Mouse (Mus musculus) left cerebral cortex, postnatal 14 days (tissue): ENCODE results near the gene BC053393. TPM values are rescaled to one million over a fixed set of nuclear protein-coding genes. Genes with fewer than 3 reads are reported as not detected.

Source experiments
- DNase-seq, 2 experiments: peaks; one replicate each; pipeline ENCODE4 v3.0.0; 2021 to 2022; ENCODE audit warnings: low spot score in 2 of 2, mixed read lengths in 1 of 2
- intact Hi-C: fragments of 180-260 bp; cut with DNase I; formaldehyde crosslinking; loops from one replicate; pipeline ENCODE4 v1.15.1; 2025
- long read RNA-seq, 2 experiments: library from polyadenylated mRNA; stranded (forward); transcript quantifications; one replicate each; pipeline ENCODE4 v2.0.0; 2021
- total RNA-seq, 2 experiments: library from RNA; stranded (reverse); gene quantifications; 2 replicates each; pipeline ENCODE4 v1.2.3; 2021

The BC053393 gene
- under 1 TPM; 0.29 to 0.32 TPM for total RNA-seq
- long read RNA-seq, experiment 1, partial matches to known transcripts, result 0 of 1 reads
- long read RNA-seq, experiment 1, other reads (novel, unspliced or antisense), result 0 of 1 reads
- long read RNA-seq, experiment 2, result 0 reads

DNA sequence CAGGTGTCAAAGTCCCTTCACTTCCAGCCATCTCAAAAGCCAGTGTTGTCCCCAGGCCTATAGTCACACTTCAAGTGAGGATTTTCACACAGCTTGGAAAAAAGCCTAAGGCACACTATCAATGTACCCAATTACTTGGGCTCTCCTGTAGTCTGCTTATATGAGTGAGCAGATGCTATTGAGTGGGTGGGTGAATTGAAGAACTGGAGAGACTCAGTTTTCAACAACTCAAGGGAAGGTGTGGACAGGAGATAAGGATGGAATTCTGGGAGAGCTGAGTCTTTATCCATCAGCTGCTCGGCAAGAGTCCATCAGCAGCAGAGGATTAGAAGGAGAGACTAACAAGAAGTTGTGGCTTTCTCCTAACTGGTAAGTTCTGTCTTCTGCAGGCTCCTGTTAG, at the start of gene BC053393:
BC053393 (plus strand) TSS at position 210 of the 400 bp plus-strand sequence.
- peak; percentile 6 to 26 for DNase-seq
- intact Hi-C loops, result no loop called here

DNA sequence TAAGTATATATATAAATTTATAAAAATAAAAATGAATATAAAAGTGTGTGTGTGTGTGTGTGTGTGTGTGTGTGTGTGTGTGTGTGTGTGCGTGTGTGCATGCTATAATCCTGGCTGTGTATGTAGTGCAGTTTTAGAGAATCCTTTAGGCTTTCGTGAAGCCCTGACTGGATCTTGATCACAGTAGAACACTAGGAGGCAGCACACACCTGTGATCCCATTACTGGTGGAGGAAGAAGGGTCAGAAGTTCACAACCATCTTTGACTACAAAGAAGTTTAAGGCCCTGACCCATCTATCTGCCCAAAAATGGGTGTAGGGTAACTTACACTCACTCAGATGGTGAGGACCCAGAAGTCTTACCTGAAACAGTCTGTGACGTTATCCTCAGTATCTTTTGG, 48.6 kb upstream of the BC053393 start:
- intact Hi-C loops, result no loop called here
- DNase-seq, result peak in 1 of 2 experiments; percentile 3

DNA sequence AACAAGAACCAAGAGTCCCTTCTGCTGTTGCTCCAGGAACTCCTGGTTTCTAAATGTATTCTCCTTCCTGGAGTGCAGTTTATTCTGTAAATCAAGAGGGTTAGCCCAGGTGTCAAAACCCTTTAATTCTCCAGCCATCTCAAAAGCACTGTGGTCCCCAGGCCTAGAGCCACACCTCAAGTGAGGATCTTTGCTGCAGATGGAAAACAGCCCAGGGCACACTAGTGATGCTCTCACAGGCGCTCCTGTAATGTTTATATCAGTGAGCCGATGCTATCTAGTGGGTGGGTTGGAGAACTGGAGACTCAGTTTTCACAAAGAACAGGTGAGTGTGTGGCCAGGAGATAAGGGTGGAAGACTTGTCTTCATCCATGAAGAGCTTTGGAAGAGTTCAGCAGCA, 47.4 kb upstream of the BC053393 start, which contains the start of gene Gm12169:
Gm12169 (plus strand) TSS at position 301 of the 400 bp plus-strand sequence.
- no peak for DNase-seq
- intact Hi-C loops, result no loop called here

DNA sequence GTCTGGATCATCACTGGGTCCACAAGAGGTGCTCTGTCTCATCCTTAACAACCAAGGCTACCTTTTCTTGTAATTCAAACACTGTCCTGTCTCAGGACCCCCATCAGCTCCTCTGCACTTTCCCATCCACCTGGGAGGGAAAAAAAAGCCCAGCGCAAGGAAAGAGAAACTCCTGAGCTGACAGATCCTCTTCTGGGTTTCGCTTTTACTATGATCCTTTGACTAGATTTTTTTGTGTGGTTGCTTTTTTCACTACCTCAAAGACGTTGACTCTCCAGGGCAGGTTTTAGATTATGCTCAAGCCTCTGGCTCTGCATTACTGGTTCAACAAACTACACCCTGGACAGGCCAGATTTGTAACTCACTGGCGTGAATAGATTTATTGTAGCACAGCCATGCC, 41.2 kb upstream of the BC053393 start:
- intact Hi-C loops, result no loop called here

DNA sequence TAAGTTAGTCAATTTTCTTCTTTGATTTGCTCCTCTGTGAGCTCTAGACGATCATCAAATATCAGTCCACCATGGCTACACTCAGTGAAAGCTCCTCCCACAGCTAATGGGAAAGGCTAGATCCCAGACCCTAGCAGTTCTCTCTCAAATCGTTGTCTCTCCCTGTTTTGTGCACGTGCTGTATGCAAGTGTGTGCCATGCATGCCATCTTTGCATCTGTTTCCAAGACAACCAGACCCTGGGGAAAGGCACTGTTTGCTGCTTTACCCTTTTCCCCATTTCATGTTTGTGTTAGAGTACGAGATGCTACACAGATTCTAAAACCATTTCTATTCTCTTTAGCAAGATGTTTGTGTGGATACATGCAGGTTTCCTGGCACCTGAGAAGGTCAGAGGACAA, 34.4 kb upstream of the BC053393 start:
- intact Hi-C loops, result no loop called here
- no peak for DNase-seq

More for the DNA sequence above, 41.2 kb upstream of the BC053393 start:
- no peak for DNase-seq

DNA sequence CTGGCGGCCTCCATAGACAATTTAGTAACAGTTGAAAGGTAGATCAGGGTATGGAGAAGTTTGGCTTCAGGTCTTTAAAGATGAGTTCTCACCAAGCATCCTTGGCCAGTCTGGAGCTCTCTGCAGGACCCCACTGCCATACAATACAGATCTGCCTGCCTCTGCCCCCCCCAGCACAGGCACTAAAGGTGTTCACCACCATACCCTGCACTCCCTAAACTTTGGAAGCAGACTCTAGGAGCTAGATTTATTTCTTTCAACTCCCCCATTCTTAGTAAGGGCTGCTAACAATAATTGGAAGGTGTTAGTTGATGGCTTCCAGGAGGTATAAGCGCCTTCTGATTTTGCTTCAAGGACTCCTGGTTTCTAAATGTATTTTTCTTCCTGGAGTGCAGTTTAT, 27.8 kb upstream of the BC053393 start:
- intact Hi-C loops, result loop anchor here (10.0 kb wide), 1 partner anchor 81 kb away; the partner anchor contains the start of gene Dppa1

DNA sequence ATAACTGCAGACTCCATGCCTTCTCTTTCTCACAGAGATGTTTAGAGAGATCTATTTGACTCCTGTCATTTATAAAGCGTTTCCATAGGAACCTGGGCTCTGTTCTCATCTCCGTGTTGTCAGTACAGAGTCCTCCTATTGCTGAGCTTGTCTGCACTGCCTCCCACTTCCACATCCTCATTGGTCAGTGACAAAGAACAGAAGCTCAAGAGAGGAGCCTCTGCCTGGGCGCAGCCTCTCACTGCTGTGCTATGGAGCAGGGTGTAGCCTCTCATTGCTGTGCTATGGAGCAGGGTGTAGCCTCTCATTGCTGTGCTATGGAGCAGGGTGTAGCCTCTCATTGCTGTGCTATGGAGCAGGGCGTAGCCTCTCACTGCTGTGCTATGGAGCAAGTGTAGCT, 21.6 kb upstream of the BC053393 start:
- intact Hi-C loops, result loop anchor here (10.0 kb wide), 1 partner anchor 75 kb away; the partner anchor contains the start of gene Dppa1
- DNase-seq, result no peak

More for the DNA sequence above, 27.8 kb upstream of the BC053393 start:
- no peak for DNase-seq

DNA sequence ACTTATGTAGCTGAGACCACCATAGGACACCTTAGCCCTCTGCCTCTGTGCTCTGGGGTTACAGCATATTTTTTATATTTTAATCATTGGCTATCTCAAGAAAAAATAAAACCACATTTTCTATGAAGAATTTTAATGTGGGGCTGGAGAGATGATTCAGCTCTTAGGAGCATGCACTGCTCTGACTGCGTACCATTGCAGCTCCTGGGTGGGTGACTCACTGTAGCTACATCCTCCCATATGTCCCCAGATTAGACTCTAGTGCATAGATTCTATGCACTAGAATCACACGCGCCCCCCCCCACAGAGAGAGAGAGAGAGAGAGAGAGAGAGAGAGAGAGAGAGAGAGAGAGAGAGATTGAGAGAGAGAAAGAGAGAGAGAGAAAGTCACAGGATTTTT, 18.6 kb upstream of the BC053393 start:
- intact Hi-C loops, result no loop called here
- peak; percentile 19 to 38 for DNase-seq

DNA sequence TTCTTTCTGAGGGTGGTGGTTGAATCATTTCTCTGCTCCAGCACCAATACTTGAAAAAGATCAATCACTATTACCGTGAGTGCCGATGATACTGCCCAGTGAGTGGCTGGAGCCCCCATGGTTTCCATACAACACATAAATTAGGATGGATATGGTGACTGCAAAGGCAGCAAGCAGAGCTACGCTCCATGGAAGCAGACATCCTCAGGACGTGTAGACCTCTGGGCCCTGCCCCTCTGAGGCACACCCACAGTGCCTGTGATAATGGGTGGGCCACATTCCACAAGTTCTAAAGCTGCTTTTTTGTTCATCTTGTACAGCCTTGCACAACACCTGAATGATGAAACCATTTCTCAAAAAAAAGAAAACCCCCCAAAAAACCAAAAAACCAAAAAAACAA, 10.2 kb upstream of the BC053393 start:
- intact Hi-C loops, result no loop called here
- no peak for DNase-seq

DNA sequence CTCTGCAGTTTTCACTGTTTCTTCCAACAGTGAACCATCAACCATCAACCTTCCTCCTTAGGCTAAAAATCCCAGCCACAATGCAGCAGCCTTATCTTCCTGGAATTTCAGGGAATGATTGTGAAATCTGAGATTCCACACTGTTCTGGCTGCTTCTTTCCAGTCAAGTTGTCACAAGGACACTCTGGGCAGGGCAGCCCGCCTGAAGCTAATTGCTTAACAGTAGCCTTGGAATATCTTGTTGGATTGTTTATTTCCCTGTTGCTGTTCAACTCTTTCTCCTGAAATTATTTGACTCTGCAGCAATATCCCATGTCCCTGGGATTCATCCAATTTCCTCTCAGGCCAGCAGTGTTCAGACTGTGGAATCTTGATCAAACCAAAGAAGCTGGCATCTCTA, 6.7 kb upstream of the BC053393 start:
- DNase-seq, result no peak
- intact Hi-C loops, result no loop called here

DNA sequence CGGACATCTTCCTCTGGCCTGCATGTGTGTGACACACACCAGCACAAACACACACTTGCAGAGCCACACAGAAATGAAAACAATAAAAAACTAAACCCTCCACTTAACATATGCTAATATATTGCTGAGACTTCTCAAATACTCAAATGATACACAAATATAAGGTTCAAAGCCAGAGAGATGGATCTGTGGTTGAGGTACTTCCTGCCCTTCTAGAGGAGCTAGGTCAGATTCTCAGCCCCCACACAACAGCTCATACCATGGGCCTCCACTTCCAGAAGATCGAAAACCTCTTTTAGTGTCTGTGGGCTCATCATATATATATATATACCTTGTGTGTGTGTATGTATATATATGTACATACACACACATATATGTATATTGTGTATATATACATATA, 5.4 kb upstream of the BC053393 start:
- DNase-seq, result no peak
- intact Hi-C loops, result no loop called here

DNA sequence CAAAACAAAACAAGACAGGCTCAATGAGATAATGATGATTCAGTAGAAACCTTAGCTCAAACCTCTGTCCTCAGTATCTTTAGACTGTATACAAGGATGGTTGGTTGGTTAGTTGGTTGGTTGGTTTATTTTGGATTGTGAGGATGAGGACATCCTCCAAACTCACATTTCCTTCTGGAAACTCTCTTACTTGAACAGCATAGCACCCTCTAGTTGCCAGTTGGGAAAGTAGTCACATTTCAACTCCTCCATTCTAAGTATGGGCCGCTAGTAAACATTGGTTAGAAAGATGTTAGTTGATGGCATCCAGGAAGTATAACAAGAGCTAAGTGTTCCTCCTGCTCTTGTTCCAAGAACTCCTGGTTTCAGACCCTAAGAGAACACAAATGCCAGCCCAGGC, 2.2 kb upstream of the BC053393 start:
- DNase-seq, result no peak
- intact Hi-C loops, result no loop called here

DNA sequence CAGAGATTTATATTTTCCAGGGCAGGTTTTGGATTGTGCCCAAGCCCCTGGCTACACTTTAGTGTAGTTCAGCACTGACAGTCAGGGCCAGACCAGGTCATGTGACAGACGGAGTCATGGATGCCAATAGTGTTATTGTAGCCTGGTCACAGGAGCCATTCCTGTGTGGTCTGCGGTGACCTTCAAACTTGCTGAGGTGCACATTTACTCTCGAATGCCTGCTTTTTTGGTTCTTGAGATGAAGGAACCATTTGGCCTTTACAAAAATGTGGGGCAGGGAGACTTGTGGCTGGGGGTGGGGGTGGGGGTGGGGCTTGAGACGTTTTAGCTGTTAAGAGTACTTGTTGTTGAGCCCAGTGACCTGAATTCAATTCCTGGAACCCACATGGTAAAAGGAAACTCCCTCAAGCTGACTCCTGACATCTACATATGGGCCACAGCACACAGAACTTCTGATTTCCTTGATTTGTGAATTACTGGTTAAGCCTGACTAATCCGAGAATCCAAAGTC, 7.5 kb downstream of the BC053393 start:
- intact Hi-C loops, result no loop called here

DNA sequence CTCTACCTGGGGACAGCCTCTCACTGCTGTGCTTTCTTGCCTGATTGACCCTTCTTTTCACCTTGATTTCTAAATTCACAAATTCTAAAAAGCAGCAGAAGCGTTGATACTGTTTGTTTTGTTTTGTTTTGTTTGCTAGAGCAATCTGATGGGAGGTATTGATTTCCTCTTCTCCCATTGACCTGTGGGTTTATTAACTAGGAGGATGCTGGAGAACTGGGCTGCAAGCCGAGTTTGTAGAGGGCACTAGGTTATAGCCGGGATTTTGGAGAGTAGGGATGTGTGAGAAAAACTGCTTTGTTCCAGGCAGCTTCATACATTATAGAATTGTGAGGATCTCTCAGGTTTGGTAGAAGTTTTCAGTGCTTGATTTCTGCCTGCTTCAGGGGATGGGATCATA, 9.1 kb downstream of the BC053393 start:
- no peak for DNase-seq
- intact Hi-C loops, result no loop called here

More for the DNA sequence above, 7.5 kb downstream of the BC053393 start:
- DNase-seq, result no peak

DNA sequence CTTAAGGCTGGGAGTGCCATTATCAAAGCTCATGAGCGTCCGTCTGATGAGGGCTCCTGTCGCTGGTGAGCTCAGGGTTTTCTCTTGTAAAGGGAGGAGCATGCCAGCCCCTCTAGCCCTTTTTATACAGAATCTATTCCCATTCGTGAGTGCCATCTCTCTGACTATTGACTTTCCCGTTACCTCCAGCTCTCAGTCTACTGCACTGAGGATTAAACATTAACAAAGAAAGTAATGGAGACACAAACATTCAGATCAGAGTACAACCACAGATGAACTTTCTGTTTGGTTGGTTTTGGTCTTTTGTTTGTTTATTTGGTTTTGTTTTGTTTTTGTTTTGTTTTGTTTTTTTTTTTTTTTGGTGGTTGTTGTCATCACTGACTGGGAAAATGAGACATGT, 11.4 kb downstream of the BC053393 start:
- no peak for DNase-seq
- intact Hi-C loops, result no loop called here

DNA sequence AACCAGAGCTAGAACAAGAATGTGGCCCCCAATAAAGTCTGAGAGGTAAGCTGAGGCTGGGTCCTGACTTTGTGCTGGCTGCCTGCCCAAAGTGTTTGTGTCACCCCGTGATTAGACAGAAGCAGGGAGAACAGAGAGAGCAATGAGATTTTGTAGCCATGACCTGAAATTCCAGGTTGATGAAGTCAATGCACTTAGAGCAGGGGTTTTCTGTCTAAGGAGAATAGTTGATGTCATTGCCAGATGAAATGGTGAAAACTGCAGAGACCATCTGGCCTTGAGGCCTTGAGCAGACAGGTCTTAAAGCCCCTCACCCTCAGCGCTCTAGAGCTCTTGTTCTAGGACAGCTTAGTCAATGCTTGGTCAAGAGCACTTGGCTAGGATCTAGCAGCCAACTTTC, 21.1 kb downstream of the BC053393 start:
- intact Hi-C loops, result no loop called here
- DNase-seq, result no peak

DNA sequence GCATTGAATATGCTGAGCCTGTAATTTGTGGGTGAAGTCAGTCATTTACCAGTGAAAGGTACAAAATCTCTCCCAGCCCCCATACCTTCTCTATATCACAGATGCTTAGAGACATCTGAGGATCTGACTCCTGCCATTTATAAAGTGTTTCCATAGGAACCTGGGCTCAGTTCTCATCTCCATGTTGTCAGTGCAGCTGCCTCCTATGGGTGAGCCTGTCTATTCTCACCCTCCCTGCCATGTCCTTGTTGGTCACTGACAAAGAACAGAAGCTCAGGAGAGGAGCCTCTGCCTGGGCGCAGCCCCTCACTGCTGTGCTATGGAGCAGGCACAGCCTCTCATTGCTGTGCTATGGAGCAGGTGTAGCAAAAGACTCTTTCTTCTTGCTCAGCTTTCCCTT, 48.6 kb downstream of the BC053393 start:
- intact Hi-C loops, result loop anchor here (10.0 kb wide), 1 partner anchor 75 kb away; no protein-coding TSS in a partner anchor
- DNase-seq, result no peak

DNA sequence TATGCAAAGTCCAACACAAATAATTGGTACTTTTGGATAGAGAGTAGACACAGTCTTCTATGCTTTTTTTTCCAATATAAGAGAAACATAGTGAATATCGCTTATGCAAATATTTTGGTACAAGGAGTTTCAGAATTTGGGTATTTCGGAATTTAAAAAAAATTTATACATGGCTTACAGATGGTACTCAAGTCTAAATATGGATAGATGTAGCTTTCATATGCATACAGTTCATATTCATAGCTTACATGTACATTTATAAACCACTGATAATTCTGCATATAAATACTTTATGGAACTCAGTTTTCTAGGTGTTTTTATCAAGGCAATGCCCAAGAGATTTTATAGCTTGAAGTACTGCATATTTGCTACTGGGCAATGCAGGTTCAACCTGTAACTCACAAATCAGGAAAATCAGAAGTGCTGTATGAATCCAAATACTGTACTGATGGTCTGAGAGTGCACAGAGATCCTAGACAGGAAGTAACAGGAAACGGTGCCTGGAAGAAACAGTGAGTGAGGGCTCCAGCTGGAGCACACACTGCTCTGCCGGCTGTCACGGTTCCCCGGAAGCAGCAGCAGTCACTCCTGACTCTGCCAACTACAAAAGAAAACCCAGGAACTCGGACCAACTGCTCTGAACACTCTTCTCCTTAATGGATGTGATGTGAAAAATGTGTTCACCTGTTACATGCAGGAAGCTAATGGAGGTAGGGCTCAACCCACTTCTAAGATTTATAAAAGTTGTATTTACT, 49.3 kb downstream of the BC053393 start:
- intact Hi-C loops, result loop anchor here (10.0 kb wide), 1 partner anchor 76 kb away; no protein-coding TSS in a partner anchor
- no peak for DNase-seq

DNA sequence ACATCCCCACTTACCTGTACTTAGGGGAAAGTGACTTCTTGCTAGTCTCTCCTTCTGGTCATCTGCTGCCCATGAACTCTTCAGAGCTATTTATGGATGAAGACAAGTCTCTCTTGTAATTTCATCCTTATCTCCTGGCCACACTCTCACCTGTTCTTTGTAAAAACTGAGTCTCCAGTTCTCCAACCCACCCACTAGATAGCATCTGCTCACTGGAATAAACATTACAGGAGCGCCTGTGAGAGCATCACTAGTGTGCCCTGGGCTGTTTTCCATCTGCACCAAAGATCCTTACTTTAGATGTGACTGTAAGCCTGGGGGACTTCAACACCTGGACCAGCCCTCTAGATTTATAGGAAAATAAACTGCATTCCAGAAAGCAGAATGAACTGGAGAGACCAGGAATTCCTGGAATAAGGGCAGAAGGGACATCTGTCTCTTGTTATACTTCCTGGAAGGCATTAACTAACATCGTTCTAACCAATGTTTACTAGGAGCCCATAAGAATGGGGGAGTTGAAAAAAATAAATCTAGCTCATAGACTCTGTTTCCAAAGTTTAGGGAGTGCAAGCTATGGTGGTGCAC, 58.0 kb downstream of the BC053393 start, which contains the start of gene Dppa1:
Dppa1 (minus strand) TSS at position 51 of the 585 bp plus-strand sequence.
- DNase-seq, result no peak
- intact Hi-C loops, result loop anchor here (10.0 kb wide), 1 partner anchor 85 kb away; no protein-coding TSS in a partner anchor

DNA sequence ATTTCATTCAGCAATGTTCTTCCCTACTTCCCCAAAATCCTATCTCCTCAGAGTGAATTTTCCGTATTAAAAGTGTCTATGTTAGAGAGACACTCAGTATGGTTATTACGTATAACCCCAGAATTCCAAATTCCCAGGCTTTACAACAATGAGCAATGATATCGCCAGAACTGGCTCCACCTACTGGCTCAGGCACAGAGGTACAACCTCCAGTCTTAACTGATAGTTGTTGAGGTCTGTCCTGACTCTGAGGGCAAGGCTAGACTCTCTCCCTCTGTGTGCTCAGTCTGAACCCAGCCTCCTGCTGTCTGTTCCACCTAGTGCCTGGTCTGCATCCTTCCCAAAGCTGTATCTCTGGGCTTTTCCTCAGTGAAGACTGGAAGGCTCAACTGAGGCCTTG, 60.3 kb downstream of the BC053393 start:
- DNase-seq, result peak; percentile 55 to 56
- intact Hi-C loops, result loop anchor here (5.0 kb wide), 1 partner anchor 194 kb away; the partner anchor contains the start of gene Med7
